Mouse (Mus musculus): ENCODE data around the gene Nmnat1.
"Not testable (repeated sequence)": the region's sequence is repeated elsewhere in the genome, so short reads cannot be mapped to it uniquely, and the experiment has no call there.

Gene Nmnat1

GRCm38 (mm10) chr4:149487729-149488128 lies 2.7 kb upstream of the Nmnat1 start:
- no peak for DNase-seq

- peak; percentile 43 to 49 for DNase-seq
Measured at GRCm38 (mm10) chr4:149485825-149486206, 814 bp upstream of the Nmnat1 start.

GRCm38 (mm10) chr4:149484566-149484965 lies 436 bp downstream of the Nmnat1 start:
- DNase-seq, result no peak

GRCm38 (mm10) chr4:149477078-149477477 lies 7.9 kb downstream of the Nmnat1 start, which contains the start of gene Tmem274:
Tmem274 (plus strand) TSS chr4:149477378.
- no peak for DNase-seq

DNA sequence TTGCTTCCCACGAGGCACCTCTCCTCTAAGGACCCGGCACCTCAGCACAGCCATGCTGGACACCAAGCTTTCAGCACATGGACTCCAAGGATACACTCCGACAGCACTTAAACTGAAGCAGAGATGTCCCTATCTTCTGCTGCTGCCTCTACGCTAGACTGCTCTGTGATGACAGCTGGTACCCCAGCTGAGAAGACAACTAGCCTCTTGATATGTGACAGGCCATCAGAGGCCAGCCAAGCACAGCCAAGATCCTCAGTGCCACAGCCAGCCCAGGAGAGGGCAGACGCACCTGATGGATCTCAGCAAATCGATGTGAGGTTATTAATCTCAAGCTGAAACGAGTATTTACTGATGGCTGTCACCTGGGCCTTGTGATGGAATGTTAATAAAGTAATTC lies 9.9 kb downstream of the Nmnat1 start:
- no peak for DNase-seq

- DNase-seq, result no peak
Measured at GRCm38 (mm10) chr4:149469557-149469956, 15.4 kb downstream of the Nmnat1 start.

- DNase-seq, result no peak
Measured at GRCm38 (mm10) chr4:149463435-149463950, 21.5 kb downstream of the Nmnat1 start.

DNA sequence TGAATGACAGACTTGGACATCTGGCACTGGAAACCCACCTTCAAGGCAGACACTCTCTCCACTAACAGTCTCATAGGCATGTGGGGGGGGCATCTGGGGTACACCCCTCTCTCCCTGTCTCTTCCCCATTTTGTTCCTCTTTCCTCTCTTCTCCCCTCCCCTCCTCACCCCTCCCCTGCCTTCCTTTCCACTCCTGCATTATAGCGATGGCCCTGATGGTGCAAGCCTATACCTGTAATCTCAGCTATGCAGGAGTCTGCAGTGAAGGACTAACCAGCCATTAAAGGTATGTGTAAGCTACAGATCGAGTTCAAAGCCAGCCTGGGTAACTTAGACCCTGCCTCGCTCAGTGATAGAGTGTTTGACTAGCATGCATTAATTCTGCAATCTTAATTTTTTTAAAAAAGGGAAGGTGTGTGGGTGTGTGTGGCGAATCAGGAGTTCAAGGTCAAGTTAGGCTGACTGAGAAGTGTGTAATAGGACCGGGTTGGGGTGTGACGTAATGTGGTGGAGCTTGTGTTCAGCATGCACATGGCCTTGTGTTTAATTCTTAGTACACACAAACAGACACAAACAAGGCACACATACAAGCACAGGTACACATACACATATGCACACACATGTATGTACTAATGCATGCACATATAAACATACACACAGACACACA lies 22.6 kb downstream of the Nmnat1 start:
- DNase-seq, result no peak

DNA sequence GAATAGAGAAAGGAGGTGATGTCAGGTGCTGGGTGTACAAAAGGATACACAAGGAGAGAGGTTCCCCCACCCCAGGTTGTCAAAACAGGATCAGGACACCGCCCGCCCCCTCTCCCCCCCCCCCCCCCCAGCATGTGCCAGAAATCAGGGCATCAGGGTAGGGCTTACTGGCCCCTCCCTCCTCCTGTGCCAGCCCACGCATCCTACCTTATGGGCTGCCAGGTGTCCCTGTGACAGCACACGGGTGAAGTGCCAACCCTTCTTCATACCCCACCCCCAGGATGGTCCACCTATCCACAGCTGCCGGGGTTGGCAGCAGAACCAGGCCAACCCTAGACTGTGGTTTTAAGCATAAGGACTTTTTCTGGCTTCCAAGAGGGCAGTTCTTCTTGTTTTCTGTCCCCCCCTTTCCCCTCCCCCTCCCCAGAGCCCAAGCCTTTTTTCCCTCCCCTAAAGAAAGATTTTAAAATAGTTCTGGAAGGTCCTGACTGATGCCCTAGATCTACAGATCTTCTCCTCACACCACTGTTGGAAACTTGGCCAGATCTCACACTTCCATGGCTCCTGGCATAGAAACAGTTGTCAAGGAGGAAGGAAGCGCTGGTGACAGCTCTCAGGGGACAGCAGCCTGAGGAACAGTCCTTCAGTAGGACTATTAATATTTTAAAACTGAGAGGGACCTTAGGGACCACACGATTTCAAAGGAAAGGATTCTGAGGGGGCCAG lies 23.3 kb downstream of the Nmnat1 start:
- no peak for DNase-seq

GRCm38 (mm10) chr4:149460475-149460874 lies 24.5 kb downstream of the Nmnat1 start:
- not testable (repeated sequence) for DNase-seq

GRCm38 (mm10) chr4:149459425-149459824 lies 25.6 kb downstream of the Nmnat1 start:
- DNase-seq, result no peak

GRCm38 (mm10) chr4:149458526-149458925 lies 26.5 kb downstream of the Nmnat1 start:
- no peak for DNase-seq

DNA sequence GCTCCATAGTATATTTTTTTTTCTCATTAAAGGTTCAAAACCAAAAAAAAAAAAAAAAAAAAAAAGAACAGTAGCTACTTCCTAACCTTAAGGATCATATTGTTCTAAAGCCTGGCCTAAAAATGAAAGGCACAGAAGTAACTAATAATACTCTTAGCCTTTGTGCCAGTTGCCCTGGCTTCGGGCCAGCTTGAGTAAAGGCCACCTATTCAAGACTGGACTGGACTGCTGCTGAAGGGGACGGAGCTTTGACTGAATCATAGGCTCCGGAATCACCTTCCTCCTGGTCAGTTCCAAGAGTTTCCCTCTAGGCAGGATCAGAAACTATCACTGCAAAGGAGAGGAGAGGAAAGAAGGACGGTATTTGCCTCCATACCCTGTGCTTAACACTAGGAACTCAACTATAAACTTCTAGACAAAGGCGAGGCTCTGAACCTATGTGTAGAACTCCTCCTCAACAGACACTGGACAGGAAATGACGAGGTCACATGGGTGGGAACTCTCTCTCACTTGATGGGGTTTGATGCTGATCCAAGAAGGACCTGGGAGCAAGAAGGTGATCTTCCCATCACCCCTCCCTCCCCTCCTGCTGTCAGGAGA lies 27.1 kb downstream of the Nmnat1 start:
- DNase-seq, result no peak

GRCm38 (mm10) chr4:149457163-149457562 lies 27.8 kb downstream of the Nmnat1 start:
- DNase-seq, result not testable (repeated sequence)

- no peak for DNase-seq
Measured at GRCm38 (mm10) chr4:149454879-149455278, 30.1 kb downstream of the Nmnat1 start, which contains the start of gene Rbp7. Rbp7 (minus strand) TSS chr4:149454978.

DNA sequence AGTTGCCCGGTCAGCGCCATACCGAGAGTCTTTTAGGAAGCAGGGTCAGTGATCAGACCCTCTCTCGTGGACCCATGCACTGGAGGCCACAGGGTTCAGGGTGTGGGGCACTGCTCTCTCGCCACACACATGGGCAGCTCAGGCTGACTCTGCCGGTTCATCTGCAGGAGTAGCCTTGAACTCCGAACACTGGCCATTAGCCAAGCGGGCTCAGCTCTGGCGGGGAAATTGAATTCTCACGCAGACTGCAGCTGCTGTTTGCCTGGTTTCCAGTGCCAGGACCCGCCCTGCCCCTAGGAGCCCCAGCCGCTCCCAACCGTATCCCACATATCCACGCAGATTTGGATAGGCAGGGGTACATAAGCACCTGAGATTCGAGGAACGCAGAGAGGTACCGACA lies 30.7 kb downstream of the Nmnat1 start:
- no peak for DNase-seq

GRCm38 (mm10) chr4:149453656-149454055 lies 31.3 kb downstream of the Nmnat1 start:
- peak; percentile 40 to 49 for DNase-seq

DNA sequence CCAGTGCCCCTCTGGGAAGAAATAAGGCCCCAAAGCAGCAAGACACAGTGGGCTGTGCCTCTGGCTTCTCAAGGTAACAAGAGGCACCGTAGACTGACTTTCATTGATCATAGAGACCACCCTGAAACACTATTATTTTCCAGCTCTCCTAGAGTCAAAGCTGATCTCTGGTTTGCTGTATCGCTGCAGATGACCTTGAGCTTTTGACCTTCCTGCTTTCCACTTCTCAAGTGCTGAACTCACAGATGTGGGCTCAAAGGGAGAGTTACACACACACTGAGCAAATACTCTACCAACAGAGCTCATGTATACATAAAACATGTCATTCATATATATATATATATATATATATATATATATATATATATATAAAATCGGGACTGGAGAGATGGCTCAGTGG lies 34.4 kb downstream of the Nmnat1 start:
- no peak for DNase-seq

- no peak for DNase-seq
Measured at GRCm38 (mm10) chr4:149446309-149446708, 38.7 kb downstream of the Nmnat1 start.

GRCm38 (mm10) chr4:149445868-149446267 lies 39.1 kb downstream of the Nmnat1 start:
- DNase-seq, result no peak

- DNase-seq, result peak; percentile 83
Measured at GRCm38 (mm10) chr4:149444964-149445701, 39.9 kb downstream of the Nmnat1 start.

GRCm38 (mm10) chr4:149444465-149444864 lies 40.5 kb downstream of the Nmnat1 start:
- DNase-seq, result no peak

- DNase-seq, result no peak
Measured at GRCm38 (mm10) chr4:149442436-149442835, 42.6 kb downstream of the Nmnat1 start.

Measured in B cell, adult 2 months (primary cell).